Mouse (Mus musculus) liver, embryonic 11.5 days (tissue): ENCODE data around the gene Ifit3b. TPM values are rescaled to one million over a fixed set of nuclear protein-coding genes. Genes with fewer than 3 reads are reported as not detected.
"Not testable (repeated sequence)": the region's sequence is repeated elsewhere in the genome, so short reads cannot be mapped to it uniquely, and the experiment has no call there.

Experiments used
- ATAC-seq: fragments of 200-750 bp; cut with Nextera tagmentation; replicated peaks from 2 replicates; pipeline ENCODE4 v1.8.0; 2017; ENCODE audit warnings: moderate number of reproducible peaks, mild to moderate bottlenecking, moderate TSS enrichment, moderate library complexity; ENCODE audit not compliant: low FRiP score
- DNase-seq: peaks from one replicate; pipeline ENCODE4 v3.0.0-alpha.2; 2017; ENCODE audit warnings: low spot score
- H3K27ac ChIP-seq: fragments of 300-500 bp; sonication (generic); 2 replicates; pipeline ENCODE4 v1.5.1; 2014; ENCODE audit warnings: mild to moderate bottlenecking, low read depth, low read length, control low read depth
- H3K27me3 ChIP-seq: fragments of 300-500 bp; sonication (generic); replicated peaks from 2 replicates; pipeline ENCODE4 v1.6.1; 2014; ENCODE audit warnings: low read length, mixed read lengths; ENCODE audit not compliant: control insufficient read depth, insufficient read depth
- H3K36me3 ChIP-seq: fragments of 300-500 bp; sonication (generic); 2 replicates; pipeline ENCODE4 v1.6.1; 2014; ENCODE audit warnings: mild to moderate bottlenecking, low read length, moderate library complexity, mixed read lengths; ENCODE audit not compliant: control insufficient read depth, insufficient read depth
- H3K4me1 ChIP-seq: fragments of 300-500 bp; sonication (generic); replicated peaks from 2 replicates; pipeline ENCODE4 v1.6.1; 2014; ENCODE audit warnings: low read length, mixed read lengths; ENCODE audit not compliant: control insufficient read depth, insufficient read depth
- H3K4me2 ChIP-seq: fragments of 300-500 bp; sonication (generic); 2 replicates; pipeline ENCODE4 v1.6.1; 2014; ENCODE audit warnings: mild to moderate bottlenecking, control low read depth, moderate library complexity
- H3K4me3 ChIP-seq: fragments of 300-500 bp; sonication (generic); 2 replicates; pipeline ENCODE4 v1.5.1; 2014; ENCODE audit warnings: low read depth, low read length, control low read depth
- H3K9ac ChIP-seq: fragments of 300-500 bp; sonication (generic); 2 replicates; pipeline ENCODE4 v1.6.1; 2014; ENCODE audit warnings: low read depth, low read length, control low read depth
- H3K9me3 ChIP-seq: fragments of 300-500 bp; sonication (generic); 2 replicates; pipeline ENCODE4 v1.6.1; 2016; ENCODE audit warnings: low read length, inconsistent platforms, mixed read lengths; ENCODE audit not compliant: control insufficient read depth
- WGBS: fragments of 180-500 bp; shearing (Covaris S2); extraction: QIAGEN DNeasy Blood & Tissue Kit; methylation state at CpG from one replicate; pipeline ENCODE4 v1.1.7; 2014; 5-methylcytosine and 5-hydroxymethylcytosine counted together
- polyA plus RNA-seq: library from polyadenylated mRNA; unstranded; fragments of >200 nt; fragmentation: Nextera tagmentation; extraction: Ambion mirVana; gene quantifications from 2 replicates; pipeline ENCODE4 v1.2.1, GENCODE M21; 2014

Ifit3b gene
- polyA plus RNA-seq, 1 experiment from 2014 or later, result not detected

DNA sequence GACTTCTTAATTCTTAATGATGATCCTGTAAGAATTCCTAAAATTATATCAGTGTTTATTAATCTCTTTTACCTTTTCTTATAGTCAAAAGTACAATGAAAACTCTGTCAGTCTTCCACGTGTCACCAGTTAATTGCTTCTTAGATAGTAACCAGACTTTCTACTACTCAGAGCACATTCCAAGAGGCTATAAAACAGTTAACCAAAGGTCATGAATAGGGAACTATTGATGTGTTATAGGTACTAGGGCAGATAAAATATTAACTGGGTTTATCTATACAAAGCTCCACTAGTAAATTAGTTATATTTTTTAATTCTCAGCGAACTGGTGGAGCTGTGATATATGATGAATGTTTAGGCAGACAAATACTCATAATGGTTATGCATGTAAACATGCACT, 19.7 kb downstream of the Ifit3b start:
- WGBS, result 58% methylated on average over 2 of the region's 2 CpGs

DNA sequence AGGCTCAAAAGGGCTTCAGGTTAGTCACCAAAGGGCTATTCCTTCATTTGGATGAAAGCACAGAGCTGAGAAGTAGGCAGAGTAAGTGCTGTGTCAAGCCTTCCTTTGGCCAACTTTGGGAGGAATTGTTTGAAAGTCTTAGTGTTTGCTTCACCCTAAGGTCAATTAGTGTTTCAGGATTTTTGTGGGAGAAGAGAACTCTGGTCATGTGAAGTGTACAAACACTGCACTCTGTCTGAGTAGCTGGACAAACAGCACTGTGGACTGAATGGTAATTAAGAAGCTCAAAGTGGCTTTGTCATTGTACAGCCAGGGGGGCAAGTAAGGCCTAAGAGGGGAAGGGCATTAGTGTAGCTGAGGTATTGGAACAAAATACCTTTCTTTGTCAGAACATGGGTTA, 23.7 kb downstream of the Ifit3b start:
- no peaks in the 10 kb centered on the region for H3K9me3 ChIP-seq
- ATAC-seq (no peak), DNase-seq (no peak)
- H3K4me2 ChIP-seq, result no peak overlapping the region
- no peak overlapping the region for H3K27ac ChIP-seq
- H3K4me1 ChIP-seq, result no peaks in the 10 kb centered on the region
- no peak overlapping the region for H3K9ac ChIP-seq
- H3K27me3 ChIP-seq, result no peaks in the 10 kb centered on the region
- no peak overlapping the region for H3K4me3 ChIP-seq
- H3K36me3 ChIP-seq, result no peaks in the 10 kb centered on the region

More for the DNA sequence above, 19.7 kb downstream of the Ifit3b start:
- Histone ChIP-seq H3K36me3 (no peaks in the 10 kb centered on the region), H3K9me3 (no peaks in the 10 kb centered on the region), H3K4me2 (no peak overlapping the region), H3K4me3 (no peak overlapping the region), H3K4me1 (no peaks in the 10 kb centered on the region), H3K9ac (no peak overlapping the region), H3K27ac (no peak overlapping the region), H3K27me3 (no peaks in the 10 kb centered on the region)
- no peak for DNase-seq
- ATAC-seq, result no peak

DNA sequence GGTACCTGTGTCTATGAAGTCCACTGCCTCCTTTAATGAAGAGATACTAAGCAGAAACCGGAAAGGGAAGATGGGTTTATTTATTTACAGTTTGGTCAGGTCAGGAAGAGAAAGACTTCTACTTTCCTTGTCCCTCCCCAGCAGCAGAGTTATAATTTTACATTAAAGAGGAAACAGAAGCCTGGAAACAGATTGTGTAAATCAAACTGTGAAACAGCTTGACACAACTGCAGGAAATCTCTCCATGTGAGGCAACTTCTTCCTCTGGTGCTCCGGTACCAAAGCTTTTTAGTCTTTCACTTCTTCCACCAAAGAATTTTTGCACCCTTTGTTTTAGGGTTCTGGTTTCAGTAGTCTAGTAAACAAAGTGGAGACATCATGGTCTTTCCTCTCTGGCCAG, 25.7 kb downstream of the Ifit3b start:
- Histone ChIP-seq H3K27me3 (no peaks in the 10 kb centered on the region), H3K9me3 (no peaks in the 10 kb centered on the region), H3K4me1 (no peaks in the 10 kb centered on the region), H3K9ac (no peak overlapping the region), H3K27ac (no peak overlapping the region), H3K4me2 (no peak overlapping the region), H3K4me3 (no peak overlapping the region), H3K36me3 (no peaks in the 10 kb centered on the region)
- ATAC-seq, result no peak
- no peak for DNase-seq
- 49% methylated on average over 2 of the region's 2 CpGs for WGBS

DNA sequence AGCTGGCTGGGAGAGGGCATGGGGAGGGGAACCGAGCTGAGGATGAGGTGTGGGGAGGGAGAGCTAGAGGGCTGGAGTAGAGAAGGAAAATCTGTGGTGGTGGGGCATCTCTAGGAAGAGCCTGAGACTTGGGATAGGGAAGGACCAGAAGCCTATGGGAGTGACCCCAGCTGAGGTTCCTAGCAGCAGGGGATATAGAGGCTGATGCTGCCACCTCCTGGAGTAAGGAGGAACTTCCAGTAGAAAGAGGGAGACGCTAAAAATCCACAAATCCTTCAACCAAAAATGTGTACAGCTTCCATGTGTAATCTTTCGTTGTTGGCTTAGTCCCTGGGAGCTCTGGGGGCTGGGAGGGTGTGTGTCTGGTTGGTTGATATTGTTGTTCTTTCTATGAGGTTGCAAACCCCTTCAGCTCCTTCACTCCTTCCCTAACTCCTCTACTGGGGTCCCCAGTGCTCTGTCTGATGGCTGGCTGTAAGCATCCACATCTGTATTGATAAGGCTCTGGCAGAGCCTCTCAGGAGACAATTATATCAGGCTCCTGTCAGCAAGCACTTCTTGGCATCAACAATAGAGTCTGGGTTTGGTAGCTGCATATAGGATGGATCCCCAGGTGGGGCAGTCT, 29.3 kb downstream of the Ifit3b start:
- H3K9ac ChIP-seq, result no peak overlapping the region
- ATAC-seq (peak; percentile 56; the same call in 1 of the 2 replicates), DNase-seq (no peak)
- H3K27ac ChIP-seq, result no peak overlapping the region
- H3K9me3 ChIP-seq, result no peaks in the 10 kb centered on the region
- no peaks in the 10 kb centered on the region for H3K36me3 ChIP-seq
- 12% methylated on average over 3 of the region's 3 CpGs for WGBS
- H3K27me3 ChIP-seq, result no peaks in the 10 kb centered on the region
- no peaks in the 10 kb centered on the region for H3K4me1 ChIP-seq
- no peak overlapping the region for H3K4me3 ChIP-seq
- H3K4me2 ChIP-seq, result no peak overlapping the region

DNA sequence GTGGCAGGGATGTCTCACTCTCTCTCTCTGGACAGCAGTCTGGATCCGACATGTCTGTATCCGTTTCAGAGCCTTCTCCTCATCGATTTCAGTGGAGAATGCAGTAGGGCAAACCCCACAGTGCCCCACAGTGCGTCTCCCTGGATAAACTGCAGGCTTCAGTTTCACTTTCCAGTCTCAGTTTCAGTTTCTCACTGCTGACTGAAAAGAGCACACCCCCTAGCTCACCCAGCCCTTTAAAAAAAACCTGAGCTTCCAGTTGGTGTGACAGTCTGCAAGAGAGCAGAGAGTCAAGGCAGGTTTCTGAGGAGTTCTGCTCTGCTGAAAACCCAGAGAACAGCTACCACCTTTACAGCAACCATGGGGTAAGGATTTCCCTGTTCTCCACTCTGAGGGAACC, 32.9 kb downstream of the Ifit3b start, which contains the start of the genes Ifit1bl2 and Ifit1:
TSS of gene Ifit1bl2 (minus strand) at position 121 of the 400 bp plus-strand sequence.
TSS of gene Ifit1 (plus strand) at position 249 of the 400 bp plus-strand sequence.
- WGBS, result 31% methylated on average over 4 of the region's 4 CpGs
- Histone ChIP-seq H3K27me3 (no peaks in the 10 kb centered on the region), H3K9me3 (no peaks in the 10 kb centered on the region), H3K36me3 (no peaks in the 10 kb centered on the region), H3K4me3 (no peak within 1 kb of the TSS), H3K27ac (no peak within 1 kb of the TSS), H3K9ac (no peak within 1 kb of the TSS), H3K4me2 (peak within 1 kb of the TSS; percentile 22), H3K4me1 (no peaks in the 10 kb centered on the region)
- no peak for DNase-seq
- no peak for ATAC-seq

DNA sequence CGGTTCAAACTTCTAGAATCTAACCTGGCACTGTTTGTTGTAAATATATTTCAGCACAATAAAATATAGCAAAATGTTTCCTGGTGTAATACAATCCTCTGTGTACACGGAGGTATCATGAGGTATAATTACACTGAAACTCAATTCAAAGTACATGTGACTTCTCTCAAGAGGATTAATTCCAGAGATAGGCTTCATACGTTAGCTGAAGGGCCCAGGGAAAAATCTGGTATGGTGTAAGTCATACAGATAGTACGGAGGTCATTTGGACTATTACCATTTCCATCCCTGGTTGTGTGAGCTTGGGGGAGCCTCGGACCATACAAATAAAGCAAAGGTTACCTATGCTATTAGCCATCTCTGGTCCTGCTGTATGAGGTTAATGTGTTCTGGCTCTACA, 34.8 kb downstream of the Ifit3b start:
- H3K4me1 ChIP-seq, result no peaks in the 10 kb centered on the region
- no peaks in the 10 kb centered on the region for H3K36me3 ChIP-seq
- no peak overlapping the region for H3K4me2 ChIP-seq
- no peak for DNase-seq
- ATAC-seq, result no peak
- 71% methylated on average over 5 of the region's 5 CpGs for whole genome bisulfite sequencing
- no peak overlapping the region for H3K4me3 ChIP-seq
- H3K27ac ChIP-seq, result no peak overlapping the region
- H3K9me3 ChIP-seq, result no peaks in the 10 kb centered on the region
- H3K27me3 ChIP-seq, result no peaks in the 10 kb centered on the region
- H3K9ac ChIP-seq, result no peak overlapping the region

DNA sequence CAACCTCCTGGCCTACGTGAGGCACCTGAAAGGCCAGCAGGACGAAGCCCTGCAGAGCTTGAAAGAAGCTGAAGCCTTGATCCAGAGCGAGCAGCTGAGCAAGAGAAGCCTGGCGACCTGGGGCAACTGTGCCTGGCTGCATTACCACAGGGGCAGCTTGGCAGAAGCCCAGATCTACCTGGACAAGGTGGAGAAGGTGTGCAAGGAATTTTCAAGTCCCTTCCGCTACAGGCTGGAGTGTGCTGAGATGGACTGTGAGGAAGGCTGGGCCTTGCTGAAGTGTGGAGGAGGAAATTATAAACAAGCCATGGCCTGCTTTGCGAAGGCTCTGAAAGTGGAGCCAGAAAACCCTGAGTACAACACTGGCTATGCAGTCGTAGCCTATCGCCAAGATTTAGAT, 39.9 kb downstream of the Ifit3b start:
- WGBS, result 86% methylated on average over 8 of the region's 8 CpGs
- H3K4me3 ChIP-seq, H3K4me2 ChIP-seq, H3K9me3 ChIP-seq, H3K9ac ChIP-seq, DNase-seq, H3K4me1 ChIP-seq, H3K36me3 ChIP-seq, H3K27ac ChIP-seq, H3K27me3 ChIP-seq, ATAC-seq: not testable (repeated sequence)

DNA sequence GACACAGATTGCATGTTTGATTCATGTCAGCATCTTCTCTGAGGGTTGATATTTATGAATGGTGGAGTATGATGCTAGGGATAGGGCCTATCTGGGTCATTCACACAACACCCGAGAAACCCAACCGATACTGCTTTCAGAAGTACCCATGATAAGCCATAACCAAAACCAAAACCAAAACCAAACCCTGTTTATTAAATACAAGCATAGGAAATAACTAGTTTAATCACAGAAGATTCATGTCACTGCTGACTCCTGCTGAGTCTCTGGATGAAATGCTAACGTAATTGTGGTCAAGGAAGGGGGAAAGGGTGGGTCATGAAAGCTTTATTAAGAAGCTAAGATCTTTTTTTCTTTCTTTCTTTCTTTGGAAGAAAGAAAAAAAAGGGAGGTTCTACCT, 42.5 kb downstream of the Ifit3b start:
- no peak overlapping the region for H3K9ac ChIP-seq
- no peaks in the 10 kb centered on the region for H3K9me3 ChIP-seq
- H3K36me3 ChIP-seq, result no peaks in the 10 kb centered on the region
- H3K4me1 ChIP-seq, result no peaks in the 10 kb centered on the region
- no peak overlapping the region for H3K27ac ChIP-seq
- no peak overlapping the region for H3K4me2 ChIP-seq
- DNase-seq (no peak), ATAC-seq (no peak)
- H3K27me3 ChIP-seq, result no peaks in the 10 kb centered on the region
- H3K4me3 ChIP-seq, result no peak overlapping the region
- 80% methylated on average over 3 of the region's 3 CpGs for WGBS

DNA sequence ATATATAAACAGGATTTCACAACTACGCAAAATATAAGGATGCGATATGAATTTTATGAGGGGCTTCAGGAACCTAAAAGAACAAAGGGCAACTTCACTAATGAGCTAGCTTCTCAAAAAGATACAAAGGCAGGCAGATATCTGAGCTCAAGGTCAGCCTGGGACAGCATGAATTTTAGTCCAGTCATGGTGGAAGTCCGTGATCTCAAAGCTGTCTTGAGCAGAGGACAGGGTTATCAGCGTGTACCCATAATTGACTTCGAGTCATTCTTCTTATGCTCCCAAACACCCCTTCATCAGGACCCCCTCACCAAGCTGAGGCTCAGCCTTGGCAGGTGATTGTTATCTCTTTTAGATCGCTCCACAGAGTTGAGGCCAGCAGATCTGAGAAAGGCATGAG, 43.2 kb downstream of the Ifit3b start:
- no peak for DNase-seq
- no peaks in the 10 kb centered on the region for H3K27me3 ChIP-seq
- H3K4me1 ChIP-seq, result peaks cover 4% of the 10 kb centered on the region
- H3K36me3 ChIP-seq, result no peaks in the 10 kb centered on the region
- H3K27ac ChIP-seq, result no peak overlapping the region
- no peaks in the 10 kb centered on the region for H3K9me3 ChIP-seq
- no peak overlapping the region for H3K4me2 ChIP-seq
- no peak for ATAC-seq
- H3K9ac ChIP-seq, result no peak overlapping the region
- WGBS, result 65% methylated on average over 6 of the region's 6 CpGs
- no peak overlapping the region for H3K4me3 ChIP-seq
